In genomic region chr5:98981304-98981703, GRCm38 (mm10) we compare ENCODE assay signal across 21 mouse cellular contexts. TPM values are rescaled to one million over a fixed set of nuclear protein-coding genes. Genes with fewer than 3 reads are reported as not detected.
"Had no signal": no experiment of that assay in that cellular context is flagged by ENCODE, and none has a peak within 500 bp of the region (broad histone marks: within the 10 kb centered on the region; RNA-seq: fewer than 3 reads in every experiment).

No protein-coding gene starts in this region.

- DNase-seq: lung, adult 18-20 months; lung, embryonic 14.5 days; lung, postnatal 10 days; lung, postnatal 4 days; midbrain, embryonic 14.5 days; right cerebral cortex, postnatal 25 days; right cerebral cortex, postnatal 4 days; thymus, adult 2 months; thymus, postnatal 25 days; thymus, postnatal 4 days had no signal

- H3K4me2 ChIP-seq: lung, embryonic 14.5 days; midbrain, embryonic 12.5 days; neural tube, embryonic 13.5 days; neural tube, embryonic 15.5 days; stomach, embryonic 15.5 days had no signal

- H3K27me3 ChIP-seq: midbrain, embryonic 12.5 days; neural tube, embryonic 13.5 days; neural tube, embryonic 15.5 days; stomach, embryonic 15.5 days had no signal

- H3K9ac ChIP-seq: lung, embryonic 14.5 days; midbrain, embryonic 12.5 days; neural tube, embryonic 13.5 days; neural tube, embryonic 15.5 days; stomach, embryonic 15.5 days had no signal

- H3K4me1 ChIP-seq: stomach, embryonic 15.5 days had no signal

- H3K27ac ChIP-seq: midbrain, embryonic 10.5 days; midbrain, embryonic 12.5 days; neural tube, embryonic 13.5 days; neural tube, embryonic 15.5 days; stomach, embryonic 15.5 days; stomach, postnatal 0 days had no signal

- H3K36me3 ChIP-seq: midbrain, embryonic 10.5 days; midbrain, embryonic 12.5 days; neural tube, embryonic 13.5 days; neural tube, embryonic 15.5 days; stomach, embryonic 15.5 days had no signal

- ATAC-seq: midbrain, embryonic 16.5 days had no signal

- H3K4me3 ChIP-seq: midbrain, embryonic 10.5 days; midbrain, embryonic 12.5 days; myocyte; neural tube, embryonic 13.5 days; neural tube, embryonic 15.5 days; stomach, embryonic 15.5 days had no signal

- H3K9me3 ChIP-seq: midbrain, embryonic 10.5 days; midbrain, embryonic 12.5 days; neural tube, embryonic 13.5 days; neural tube, embryonic 15.5 days; stomach, embryonic 15.5 days had no signal

RNA-seq across cellular contexts. Expression of gene Prkg2, which starts 55.8 kb away (rescaled TPM):
- total RNA-seq: megakaryocyte, adult 5-6 weeks; megakaryocyte-erythroid progenitor cell, adult 5-6 weeks had no signal
- polyA plus RNA-seq: testis, adult 2 months had no signal
